Mouse (Mus musculus) thymus, adult 18-20 months (tissue): ENCODE measurements around the gene Arhgap9.

ENCODE experiments used
- DNase-seq, 2 experiments: peaks; one replicate each; pipeline ENCODE4 v3.0.0; 2022; ENCODE audit warnings: mixed read lengths in 2 of 2

Gene Arhgap9

DNA sequence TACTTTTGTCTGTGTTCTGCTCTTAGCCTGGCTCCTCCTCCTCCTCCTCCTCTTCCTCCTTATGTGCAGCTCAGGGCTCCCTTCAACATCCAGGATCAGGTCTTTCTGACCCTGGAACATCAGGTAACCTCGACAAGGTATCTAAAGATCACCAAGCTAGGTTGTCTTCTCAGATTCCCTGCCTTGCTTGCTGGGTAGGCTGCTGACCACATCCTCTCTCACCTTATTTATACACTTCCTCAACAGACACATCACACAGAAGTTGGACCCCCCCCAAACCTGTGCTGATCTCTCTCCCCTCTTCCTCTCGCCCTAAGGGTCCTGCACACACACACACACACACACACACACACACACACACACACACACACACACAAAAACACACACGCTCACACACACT lies at the start of gene Arhgap9:
Arhgap9 (plus strand) TSS at position 344 of the 400 bp plus-strand sequence.
- DNase-seq = no peak

DNA sequence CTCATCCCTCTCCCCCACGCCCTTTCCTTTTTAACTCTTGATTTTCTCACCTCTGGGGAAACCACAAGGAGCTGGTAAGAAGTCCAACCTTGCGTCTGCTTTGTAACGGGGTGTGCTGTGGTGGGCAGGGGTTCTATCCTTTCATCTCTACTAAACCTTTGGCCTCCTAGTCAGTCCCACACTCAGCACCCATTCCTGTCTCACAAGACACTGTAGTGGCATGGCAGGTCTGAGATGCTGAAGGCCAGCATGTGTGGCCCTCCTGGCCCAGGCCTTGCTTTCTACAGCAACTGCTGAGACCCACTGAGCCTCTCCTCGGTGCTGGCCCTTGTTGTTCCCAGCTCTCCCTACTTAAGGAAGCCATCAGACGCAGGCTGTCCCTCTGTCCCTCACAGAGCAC lies 49.4 kb upstream of the Arhgap9 start:
- no peak for DNase-seq

DNA sequence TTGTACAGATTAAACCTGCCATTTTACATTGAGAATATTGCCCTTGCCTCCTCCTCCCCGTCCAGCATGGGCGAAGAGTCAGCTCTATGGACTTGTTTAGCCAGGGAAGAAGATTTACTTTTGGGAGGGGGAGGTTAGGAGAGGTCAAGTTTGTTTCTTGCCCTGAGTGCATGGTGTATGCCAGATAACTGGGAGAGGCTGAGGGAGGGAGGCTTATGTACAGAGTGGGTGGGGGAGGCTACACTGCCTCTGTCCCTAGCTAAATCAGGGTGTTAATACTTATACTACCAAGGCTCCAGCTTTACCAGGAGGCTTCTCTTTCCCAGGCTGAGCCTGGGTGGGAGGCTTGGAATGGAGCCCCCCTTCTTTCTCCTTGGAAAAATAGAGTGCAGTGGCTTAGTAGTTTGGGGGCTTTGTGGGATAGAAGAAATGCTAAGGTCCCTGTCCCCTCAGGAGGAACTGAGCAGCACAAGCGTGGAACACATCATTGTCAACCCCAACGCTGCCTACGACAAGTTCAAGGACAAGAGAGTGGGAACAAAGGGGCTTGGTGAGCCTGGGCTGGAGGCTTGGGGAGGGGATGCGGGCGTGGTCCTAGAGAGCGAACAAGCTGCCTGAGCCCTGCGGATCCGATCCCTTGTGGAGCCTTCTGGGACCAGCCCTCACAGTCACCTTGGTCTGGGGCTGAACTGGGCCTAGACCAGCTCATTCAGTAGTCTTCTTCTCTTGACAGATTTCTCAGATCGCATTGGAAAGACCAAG lies 47.3 kb upstream of the Arhgap9 start:
- no peak for DNase-seq

DNA sequence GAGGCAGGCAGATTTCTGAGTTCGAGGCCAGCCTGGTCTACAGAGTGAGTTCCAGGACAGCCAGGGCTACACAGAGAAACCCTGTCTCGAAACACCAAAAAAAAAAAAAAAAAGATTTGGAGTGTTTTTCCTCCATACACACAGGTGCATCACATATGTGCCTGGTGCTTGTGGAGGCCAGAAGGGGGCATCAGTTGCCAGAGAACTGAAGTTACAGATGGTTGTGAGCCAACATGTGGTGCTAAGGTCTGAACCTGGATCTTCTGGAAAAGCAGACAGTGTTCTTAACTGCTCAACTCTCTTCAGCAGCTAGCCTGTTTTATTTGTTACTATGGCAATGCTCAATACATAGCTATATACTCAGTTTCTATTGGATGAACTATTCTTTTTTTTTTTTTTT lies 42.0 kb upstream of the Arhgap9 start:
- DNase-seq = no peak

DNA sequence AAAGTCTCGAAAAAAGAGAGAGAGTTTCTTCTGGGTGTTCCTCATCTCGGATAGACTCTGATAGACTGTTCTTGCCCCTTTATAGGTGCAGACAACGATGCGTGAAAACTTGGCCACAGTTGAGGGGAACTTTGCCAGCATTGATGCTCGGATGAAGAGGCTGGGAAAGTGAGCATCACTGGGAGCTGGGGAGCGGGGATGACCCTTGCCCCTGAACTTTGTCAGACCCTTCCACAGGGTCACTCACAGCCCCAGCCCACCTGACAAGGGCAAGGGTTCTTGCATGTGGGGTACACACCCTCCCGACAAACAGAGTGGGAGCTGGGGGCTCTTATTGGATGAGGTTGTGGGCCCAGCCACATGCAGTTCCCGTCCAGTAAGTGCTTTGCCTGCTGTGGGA lies 40.4 kb upstream of the Arhgap9 start:
- no peak for DNase-seq

DNA sequence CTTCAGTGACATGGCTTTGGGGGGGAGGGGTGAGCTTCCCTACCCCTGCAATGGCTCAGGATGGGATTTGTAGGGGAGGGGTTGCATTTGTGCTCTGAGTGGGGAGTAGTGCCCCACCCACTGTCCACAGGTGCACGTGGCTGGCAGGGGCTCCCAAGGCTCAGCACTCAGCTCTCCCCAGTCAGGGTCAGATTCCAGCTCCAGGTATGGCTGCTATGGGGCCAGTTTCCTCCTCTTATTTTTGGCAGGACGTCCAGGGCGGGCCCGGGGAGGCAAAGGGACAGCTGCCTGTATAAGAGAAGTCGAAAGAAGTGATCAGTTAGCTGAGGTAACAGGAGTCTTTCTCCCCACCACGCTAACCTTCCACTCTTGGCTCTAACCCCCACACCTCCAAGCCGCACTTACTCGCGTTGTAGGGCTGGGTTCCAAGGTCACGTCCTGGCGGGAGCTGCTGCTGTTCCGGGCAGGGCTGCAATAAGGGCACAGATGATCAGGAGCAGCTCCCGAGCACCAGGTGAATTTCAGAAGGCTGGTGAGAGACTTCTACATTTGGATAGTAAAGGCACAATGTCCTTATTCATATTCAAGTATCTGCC lies 39.0 kb upstream of the Arhgap9 start:
- no peak for DNase-seq

DNA sequence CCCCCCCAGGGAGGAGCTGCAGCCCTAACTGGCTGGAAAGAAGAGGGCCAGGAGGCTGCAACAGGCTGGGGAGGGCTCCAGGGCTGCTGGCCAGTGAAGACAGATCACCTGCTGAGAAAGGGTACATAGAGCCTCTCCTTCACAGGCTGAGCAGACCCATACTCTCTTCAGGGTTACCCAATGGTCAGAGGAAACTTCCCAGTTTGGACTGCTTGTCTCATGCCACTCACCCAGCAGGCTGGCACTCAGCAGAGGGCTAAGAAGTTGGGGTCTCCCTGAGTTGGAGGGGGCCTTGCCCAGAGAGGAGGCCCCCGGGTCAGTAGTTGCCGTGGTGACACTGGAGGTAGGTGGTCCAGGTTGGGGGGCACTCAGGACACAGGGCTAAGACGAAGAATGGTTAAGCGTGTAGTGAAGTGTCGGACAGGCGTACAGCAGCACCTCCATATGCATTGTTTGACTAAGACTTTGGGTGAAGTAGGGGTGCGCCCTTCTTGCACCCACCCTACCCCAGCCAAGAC lies 37.6 kb upstream of the Arhgap9 start:
- no peak for DNase-seq

DNA sequence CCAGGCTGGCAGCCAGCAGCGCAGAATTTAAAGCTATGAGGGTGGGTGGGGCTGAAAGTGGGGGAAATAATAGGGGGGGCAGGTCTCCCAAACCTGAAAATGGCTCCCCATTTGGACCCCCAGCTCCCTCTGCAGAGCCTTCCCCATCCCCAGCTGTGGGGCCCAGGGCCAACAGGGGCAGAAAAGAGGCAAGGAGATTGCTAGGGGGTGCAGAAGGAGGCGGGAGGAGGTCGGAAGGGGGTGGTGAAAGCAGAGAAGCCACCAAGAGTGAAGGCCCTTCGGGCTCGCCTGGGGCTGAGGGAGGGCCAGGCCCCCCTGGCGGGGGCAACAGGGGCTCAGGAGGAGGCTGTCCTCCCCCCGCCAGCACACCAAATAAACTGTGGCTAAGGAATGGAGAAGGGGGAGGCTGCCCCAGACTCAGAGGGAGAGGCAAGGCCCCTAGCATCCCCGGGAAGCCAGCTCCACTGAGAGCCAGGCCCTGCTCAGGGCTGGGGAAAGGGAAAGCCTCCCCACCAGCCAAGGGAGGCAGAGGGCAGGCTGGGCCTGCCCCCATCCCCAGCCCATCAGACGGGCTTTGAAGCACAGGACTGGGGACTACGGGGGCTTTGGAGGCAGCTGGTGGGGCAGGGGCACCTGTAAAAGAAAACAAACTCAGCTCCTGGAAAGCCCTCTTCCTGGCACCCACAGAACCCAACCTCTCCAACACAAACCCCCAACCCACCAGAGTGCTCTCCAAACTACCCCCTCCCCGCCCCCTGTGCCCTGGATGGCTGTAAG lies 36.9 kb upstream of the Arhgap9 start:
- DNase-seq = no peak

DNA sequence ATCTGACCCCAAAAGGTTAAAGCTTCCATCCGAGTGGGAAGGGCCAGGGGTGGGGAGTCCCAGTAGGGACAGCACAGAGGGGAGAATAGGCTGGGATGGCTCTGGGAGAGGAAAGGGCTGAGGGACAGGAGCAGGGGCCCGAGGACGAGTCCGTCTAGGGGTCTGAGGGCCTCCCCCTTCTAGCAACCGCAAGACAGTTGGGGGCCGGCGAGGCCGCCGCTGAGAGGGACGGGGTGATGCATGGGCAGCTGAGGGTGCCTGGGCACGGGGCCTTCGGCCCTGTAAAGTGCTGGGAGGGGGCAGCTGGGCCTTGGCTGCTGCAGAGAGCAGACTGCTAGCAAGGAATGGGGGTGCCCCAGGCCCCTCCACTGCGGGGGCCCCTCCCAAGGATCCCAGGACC lies 36.1 kb upstream of the Arhgap9 start:
- no peak for DNase-seq

DNA sequence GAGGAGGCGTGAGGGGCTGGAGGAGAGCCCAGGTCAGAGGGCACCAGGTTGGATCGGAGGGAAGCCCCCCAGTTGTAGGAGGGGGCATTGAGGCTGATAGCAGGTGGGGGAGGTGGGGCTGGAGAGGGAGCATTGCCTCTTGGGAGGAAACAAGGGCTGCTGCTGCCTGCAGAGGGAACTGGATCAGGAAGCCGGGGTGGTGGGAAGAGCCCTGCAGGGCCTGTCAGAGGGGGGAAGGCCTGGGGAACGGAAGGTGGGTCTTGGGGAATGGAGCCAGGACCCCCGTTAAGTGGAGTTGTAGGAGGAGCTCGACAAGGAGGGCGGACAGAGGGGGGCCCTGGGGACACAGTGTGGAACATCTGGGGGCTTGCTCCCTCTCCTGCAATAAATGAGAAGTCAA lies 35.6 kb upstream of the Arhgap9 start:
- DNase-seq = no peak

DNA sequence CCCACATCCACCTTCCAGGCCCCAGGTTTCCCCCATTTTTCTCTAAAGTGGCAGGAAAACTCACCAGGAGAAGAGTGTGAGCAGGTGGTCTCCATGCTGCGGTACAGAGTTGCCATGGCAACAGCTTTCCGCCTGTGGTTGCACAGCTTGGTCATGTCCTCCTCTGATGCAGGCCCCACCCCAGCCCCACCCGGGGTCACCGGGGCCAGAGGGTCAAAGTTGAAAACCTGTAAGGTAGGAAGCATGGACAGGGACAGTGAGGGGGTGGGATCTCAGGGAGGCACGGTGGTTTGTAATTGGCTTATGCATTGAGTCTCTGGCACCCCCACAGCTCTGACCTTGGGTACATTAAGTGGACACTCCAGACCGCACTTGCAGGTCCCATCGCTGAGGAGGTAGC lies 35.0 kb upstream of the Arhgap9 start:
- DNase-seq = no peak

DNA sequence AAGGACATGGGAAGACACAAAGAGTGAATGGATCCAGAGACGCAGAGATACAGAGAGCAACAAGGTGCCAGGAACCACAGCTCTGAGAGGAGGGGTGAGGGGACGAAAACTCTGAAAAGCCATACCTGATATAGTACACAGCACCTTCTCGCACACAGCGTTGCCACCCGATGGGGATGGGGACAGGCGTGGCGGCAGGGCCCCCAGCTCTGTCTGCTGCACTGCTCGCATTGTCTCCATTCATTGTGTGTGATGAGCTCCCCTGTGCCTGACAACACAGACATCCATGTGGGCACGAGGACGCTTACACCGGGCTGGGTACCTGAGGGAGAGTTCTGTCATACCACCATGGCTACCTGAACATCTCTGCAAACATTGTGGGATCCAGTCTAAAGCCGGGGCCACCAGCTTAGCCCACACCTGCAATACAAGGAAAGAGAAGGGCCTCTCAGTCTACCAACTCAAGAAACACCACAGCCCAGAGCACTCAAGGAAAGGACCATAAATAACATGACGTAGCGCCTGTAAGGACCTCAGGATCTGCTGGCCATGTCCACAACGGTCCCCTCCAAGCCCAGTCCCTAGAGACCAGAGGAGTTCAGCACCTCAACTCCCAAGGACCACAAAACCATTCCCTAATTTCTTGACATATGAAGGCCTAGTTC lies 34.4 kb upstream of the Arhgap9 start:
- DNase-seq = no peak

DNA sequence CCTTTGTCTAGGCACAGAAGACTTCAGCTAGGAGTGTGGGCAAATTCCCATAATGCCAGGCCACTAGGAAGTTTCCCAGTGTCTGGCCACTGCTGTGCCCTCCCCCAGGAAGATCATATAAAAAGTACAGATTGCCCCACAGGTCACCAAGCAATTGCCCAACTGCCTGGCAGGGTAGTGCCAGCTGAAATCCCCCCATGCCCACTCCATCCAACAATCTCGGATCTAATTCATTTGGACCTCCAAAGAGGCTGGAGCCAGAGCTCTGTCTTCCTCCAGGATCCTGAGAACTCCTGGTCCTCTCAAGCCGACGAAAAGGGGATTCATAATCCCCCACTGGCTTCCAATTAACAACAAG lies 33.8 kb upstream of the Arhgap9 start:
- no peak for DNase-seq

DNA sequence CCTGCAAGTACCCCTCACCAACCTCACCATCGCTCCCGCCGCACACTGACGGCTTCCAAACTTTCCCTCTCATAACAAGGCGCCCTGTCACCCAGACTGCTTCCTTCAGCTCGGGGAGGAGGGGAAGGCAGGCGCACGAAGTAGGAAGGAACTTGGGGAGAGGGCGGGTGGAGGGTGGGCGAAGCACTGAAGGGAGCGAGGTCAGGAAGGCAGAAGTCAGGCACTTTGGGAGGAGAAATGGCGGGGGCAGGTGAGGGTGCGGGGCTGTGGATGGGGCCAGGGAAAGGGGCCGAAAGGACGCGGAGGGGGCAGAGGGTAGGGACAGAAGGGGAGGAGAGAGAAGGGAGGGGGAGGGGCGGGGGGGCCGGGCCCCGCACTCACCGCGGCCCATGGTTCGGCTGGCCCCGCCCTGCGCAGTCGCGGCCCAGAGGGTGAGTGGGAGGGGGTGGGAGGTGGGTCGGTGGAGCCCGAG lies 33.4 kb upstream of the Arhgap9 start:
- peak; percentile 54 to 67 for DNase-seq

DNA sequence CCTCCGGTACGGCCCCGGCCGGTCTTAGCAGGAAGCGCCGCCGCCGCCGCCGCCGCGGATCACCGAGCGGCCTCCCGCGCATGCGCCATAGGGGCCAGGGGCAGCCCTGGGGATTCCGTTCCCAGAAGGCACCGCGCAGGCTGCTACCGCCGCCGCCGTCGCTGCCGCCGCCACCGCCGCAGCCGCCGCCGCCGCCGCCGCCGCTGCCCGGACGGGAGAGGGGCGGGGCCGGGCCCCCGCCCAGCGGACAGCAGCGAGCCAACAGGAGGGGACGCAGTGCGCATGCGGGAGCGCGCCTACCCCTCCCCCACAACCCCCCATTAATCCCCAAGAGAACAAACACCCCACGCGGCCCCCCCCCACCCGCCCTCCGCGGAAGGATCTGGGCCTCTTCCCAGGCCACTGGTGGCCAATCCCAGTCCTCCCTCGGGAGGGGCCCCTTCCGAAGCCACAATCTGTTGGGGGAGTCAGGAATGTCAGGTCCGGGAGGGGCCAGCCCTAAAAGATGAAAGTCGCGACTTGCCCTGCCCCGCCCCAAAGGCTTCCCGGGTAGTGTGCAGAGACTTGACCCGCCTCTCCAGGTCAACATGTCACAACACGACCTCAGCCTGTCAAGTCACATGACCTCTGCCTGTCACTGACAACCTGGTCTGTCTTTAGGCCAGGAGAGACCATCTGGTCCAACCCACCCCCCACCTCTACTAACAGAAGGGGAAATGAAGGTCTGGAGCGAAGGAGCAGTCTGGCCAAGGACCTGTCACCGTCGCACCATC lies 32.8 kb upstream of the Arhgap9 start, which contains the start of gene Mbd6:
Mbd6 (minus strand) TSS at position 219 of the 773 bp plus-strand sequence.
- peak; percentile 81 to 83 for DNase-seq

DNA sequence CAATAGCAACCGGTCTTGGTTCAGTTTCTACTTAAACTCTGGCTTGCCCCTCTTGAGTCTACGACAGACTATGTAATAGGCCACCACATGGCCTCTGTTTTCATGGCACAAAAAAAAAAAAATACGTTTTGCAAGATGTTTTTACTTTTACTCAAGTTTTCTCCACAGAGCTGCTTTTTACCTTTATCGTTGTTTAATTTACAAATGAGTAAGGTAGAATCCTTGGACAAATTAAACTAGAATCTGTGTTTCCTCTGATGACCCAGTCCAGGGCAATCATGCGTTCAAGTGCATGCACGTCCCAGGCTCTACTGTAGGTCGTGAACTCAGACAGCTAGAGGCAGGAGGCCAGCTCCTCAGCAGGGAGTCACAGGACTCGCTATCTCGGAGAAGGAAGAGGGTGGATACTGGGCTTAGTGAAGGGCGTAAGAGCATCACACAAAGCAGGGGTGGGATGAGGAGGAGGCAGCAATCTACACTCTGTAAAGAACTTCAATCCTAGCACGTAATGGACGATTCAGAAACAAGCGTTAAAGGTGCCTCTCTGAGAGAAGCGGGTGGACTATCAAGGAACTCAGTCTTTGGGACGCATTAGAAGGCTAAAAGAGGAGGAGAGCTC lies 32.1 kb upstream of the Arhgap9 start:
- DNase-seq = peak; percentile 41 to 42

DNA sequence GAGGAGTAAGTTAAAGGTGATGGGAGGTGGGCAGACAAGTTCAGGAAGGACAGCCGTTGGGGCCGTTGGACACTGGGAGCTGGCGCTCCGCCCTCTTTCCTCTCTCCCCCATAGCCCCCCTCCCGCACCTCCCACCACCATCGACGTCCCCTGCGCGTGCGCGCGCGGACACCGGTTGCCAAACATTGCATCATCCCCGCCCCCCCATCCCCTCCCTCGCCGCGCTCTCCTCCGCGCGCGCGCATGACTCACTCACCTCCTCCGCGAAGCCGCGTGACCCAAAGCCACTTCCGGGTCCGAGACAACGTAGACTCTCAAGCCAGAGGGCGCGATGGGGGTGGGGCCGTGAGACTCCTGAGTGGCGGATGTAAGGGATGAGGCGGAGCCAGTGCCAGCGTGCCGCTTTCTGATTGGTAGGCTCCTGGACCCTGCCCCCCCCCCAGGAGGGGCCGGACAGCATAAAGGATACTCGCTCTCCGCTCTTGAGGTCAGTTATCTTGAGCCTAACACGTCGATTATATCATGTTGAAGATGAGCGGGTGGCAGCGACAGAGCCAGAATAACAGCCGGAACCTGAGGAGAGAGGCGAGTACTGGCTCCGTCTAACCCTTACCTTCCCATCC lies 31.3 kb upstream of the Arhgap9 start:
- peak; percentile 100 for DNase-seq

DNA sequence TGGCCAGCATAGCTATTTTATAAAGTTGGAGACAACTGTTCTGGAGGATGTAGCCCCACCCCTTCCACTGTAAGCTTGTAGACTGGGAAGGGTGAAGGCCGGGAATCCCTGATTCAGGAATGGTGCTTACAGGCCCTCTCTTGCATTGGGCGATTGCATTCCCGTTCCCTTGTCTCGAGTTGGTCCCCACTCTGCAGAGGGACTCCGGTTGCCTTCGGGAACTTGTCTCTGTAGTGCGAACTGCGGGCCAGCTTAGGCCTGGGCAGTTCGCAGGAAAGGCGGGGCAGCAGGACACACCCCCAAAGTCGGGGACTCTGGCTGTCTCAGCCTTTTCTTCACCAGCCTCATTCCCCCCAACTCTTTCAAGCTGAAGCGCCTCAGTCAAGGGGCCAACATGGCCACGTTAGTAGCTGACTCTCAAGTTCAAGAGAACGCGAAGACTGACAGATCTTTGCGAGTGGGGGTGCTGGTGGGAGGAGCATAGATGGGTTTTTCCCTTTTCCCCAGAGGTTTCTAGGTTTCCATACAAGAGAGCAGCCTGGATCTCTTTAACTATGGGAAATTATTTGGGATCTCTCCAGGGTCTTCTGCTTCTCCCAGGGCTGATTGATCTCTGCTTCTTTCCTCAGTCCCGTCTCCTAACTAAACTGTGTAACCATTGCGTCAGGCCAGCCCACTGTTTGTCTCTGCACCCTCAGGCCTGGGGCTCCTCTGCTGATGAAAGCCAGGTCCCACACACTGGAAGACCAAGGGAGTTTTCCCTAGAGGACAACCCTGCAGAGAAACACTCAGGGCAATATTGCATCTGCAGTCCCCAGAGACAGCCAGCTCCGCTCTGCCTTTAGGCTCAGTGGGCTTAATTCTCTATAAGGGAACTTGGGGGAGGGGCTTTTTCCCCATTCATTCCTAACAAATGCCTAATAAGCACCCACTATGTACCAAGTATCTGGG lies 30.6 kb upstream of the Arhgap9 start:
- peak; percentile 45 to 61 for DNase-seq

DNA sequence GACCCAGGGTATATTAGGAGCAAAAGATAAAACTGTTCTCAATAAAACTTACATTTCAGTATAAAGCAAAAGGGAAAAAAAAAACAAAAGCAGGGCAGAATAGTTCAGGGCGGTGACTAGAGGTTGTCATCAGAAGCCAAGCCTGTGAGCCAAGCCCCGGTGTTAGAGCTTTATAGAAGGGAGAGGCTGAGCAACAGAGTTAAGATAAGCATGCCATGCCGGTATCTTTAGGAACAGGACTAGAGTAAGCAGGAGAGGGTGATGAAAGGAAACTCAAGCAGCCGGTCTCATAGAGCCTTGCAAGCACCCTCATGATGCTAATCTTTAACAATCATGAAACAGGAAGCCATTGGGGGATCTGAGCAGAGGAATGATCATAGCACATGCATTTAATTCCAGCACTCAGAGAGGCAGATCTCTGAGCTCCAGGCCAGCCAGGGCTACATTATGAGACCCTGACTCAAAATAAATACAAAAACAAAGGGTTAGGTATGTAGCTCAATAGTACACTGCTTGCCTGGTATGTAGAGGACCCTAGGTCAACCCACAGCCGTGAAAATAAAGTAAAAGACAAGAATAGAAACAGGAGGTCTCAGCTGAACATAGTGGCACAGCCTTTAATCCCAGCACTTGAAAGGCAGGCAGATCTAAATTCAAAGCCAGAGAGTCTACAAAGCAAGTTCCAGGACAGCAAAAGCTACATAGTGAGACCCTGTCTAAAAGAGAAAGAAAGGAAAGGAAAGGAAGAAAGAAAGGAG lies 29.7 kb upstream of the Arhgap9 start:
- no peak for DNase-seq
